In genomic region chr11:49713336-49714334, GRCm38 (mm10) we compare ENCODE assay signal across 8 mouse cellular contexts. TPM values are rescaled to one million over a fixed set of nuclear protein-coding genes. Genes with fewer than 3 reads are reported as not detected.
DNase-seq lines count a peak whose midpoint lies in the region; ATAC-seq and TF ChIP-seq lines count a peak whose summit lies in the region.

No protein-coding gene starts in this region.

- H3K4me2 ChIP-seq in intestine, embryonic 16.5 days (ENCODE audit: low read depth, low read length) = peak overlapping the region; percentile 61

- no peak for TF ChIP-seq POLR2A in olfactory bulb, adult 2 months (IDR thresholded peaks at IDR 0.05; ENCODE audit: insufficient read depth, low read depth, low read length)

- H3K36me3 ChIP-seq in intestine, embryonic 16.5 days (ENCODE audit: control insufficient read depth, insufficient read depth, low read length) = no peaks in the 10 kb centered on the region

- 31% methylated on average over 20 of the region's 20 CpGs for WGBS in intestine, embryonic 16.5 days
- WGBS in olfactory bulb, adult 2 months = 27% methylated on average over 20 of the region's 20 CpGs

- no peak for TF ChIP-seq CTCF in left cerebral cortex, adult 2 months (IDR thresholded peaks at IDR 0.05)
- no peak for TF ChIP-seq CTCF in olfactory bulb, adult 2 months (IDR thresholded peaks at IDR 0.05; ENCODE audit: insufficient read depth, low read depth, low read length)

- no peaks in the 10 kb centered on the region for H3K9me3 ChIP-seq in intestine, embryonic 16.5 days (ENCODE audit: control insufficient read depth, low read length)

- ATAC-seq in granulocyte monocyte progenitor cell, adult 5-6 weeks (replicated peaks; ENCODE audit: poor library complexity, severe bottlenecking) = 0 out of 2 replicates have a peak, but pooled peaks have one; percentile 8
- ATAC-seq in intestine, embryonic 16.5 days = peak; percentile 39
- ATAC-seq in monocyte, adult 5-6 weeks (replicated peaks; ENCODE audit: insufficient number of reproducible peaks, low FRiP score, low TSS enrichment, poor library complexity, severe bottlenecking) = no peak

- H3K4me3 ChIP-seq in left cerebral cortex, adult 2 months = peak overlapping the region; percentile 94
- H3K4me3 ChIP-seq in intestine, embryonic 16.5 days (ENCODE audit: low read length) = peak overlapping the region; percentile 86
- H3K4me3 ChIP-seq in olfactory bulb, adult 2 months (ENCODE audit: insufficient read depth, low read depth, low read length) = peak overlapping the region; percentile 3; the same call in 1 of the 2 replicates

- no peaks in the 10 kb centered on the region for H3K27me3 ChIP-seq in intestine, embryonic 16.5 days (replicated peaks; ENCODE audit: control insufficient read depth, insufficient read depth, low read length)

- no peak for DNase-seq in left cerebral cortex, adult 2 months (ENCODE audit: extremely low spot score in 1 of 2, low spot score in 2 of 2)
- no peak for DNase-seq in left cerebral cortex, adult 8-10 months (ENCODE audit: low spot score in 2 of 2)
- DNase-seq in cerebellum, adult 9-11 months = peak; percentile 51
- DNase-seq in lung, adult 18-20 months = peak; percentile 24 to 48

- H3K9ac ChIP-seq in intestine, embryonic 16.5 days (ENCODE audit: low read depth, low read length) = peak overlapping the region; percentile 99

- intact Hi-C loops in left cerebral cortex, adult 2 months (cut with DNase I) = loop anchor here (5.0 to 10.0 kb wide), 3 partner anchors 61 to 879 kb away; partner anchors contain the start of gene Mapk9

- H3K4me1 ChIP-seq in intestine, embryonic 16.5 days (ENCODE audit: control insufficient read depth, insufficient read depth, low read length) = peaks cover 19% of the 10 kb centered on the region
- no peaks in the 10 kb centered on the region for H3K4me1 ChIP-seq in olfactory bulb, adult 2 months (ENCODE audit: control insufficient read depth, insufficient read depth, low read length)

- H3K27ac ChIP-seq in left cerebral cortex, adult 2 months = peak overlapping the region; percentile 20; the same call in 1 of the 2 replicates
- peak overlapping the region; percentile 64 for H3K27ac ChIP-seq in intestine, embryonic 16.5 days (ENCODE audit: low read length)
- H3K27ac ChIP-seq in olfactory bulb, adult 2 months (ENCODE audit: insufficient read depth, low read depth, low read length) = no peak overlapping the region

RNA-seq across cellular contexts. Expression of gene Cnot6, which starts 1.1 kb away (rescaled TPM):
- 10 to 100 TPM; 48.7 to 50.8 TPM for total RNA-seq in left cerebral cortex, adult 2 months (2021)
- 10 to 100 TPM; 45.5 to 58.3 (median 52.1) TPM for total RNA-seq in left cerebral cortex, adult 8-10 months (2022)
- 73.3 and 77.8 TPM in 2 replicates for total RNA-seq in granulocyte monocyte progenitor cell, adult 5-6 weeks (2014; fragmentation: Nextera tagmentation)
- 42.2 and 52.8 TPM in 2 replicates for total RNA-seq in granulocyte monocyte progenitor cell, adult 5-6 weeks (2017)
- 26.9 and 31.5 TPM in 2 replicates for polyA plus RNA-seq in intestine, embryonic 16.5 days (2015; fragmentation: Nextera tagmentation; extraction: Ambion mirVana)
- polyA plus RNA-seq in olfactory bulb, adult 2 months (2012; ENCODE audit: insufficient read depth, insufficient read length, low replicate concordance, missing spikeins) = 133 and 186 TPM in 2 replicates
- 46.7 to 79.0 TPM (median 53.2 TPM) in 3 replicates for total RNA-seq in monocyte, adult 5-6 weeks (2017)

RNA-seq across cellular contexts. Expression of gene Scgb3a1, which starts 50.2 kb away (rescaled TPM):
- total RNA-seq in left cerebral cortex, adult 2 months (2021) = not detected
- not detected for total RNA-seq in left cerebral cortex, adult 8-10 months (2022)
- total RNA-seq in granulocyte monocyte progenitor cell, adult 5-6 weeks (2014; fragmentation: Nextera tagmentation) = 0.86 TPM in 1 of 2 replicates, not detected in the other
- not detected in 2 replicates for total RNA-seq in granulocyte monocyte progenitor cell, adult 5-6 weeks (2017)
- not detected in 2 replicates for polyA plus RNA-seq in intestine, embryonic 16.5 days (2015; fragmentation: Nextera tagmentation; extraction: Ambion mirVana)
- not detected in 2 replicates for polyA plus RNA-seq in olfactory bulb, adult 2 months (2012; ENCODE audit: insufficient read depth, insufficient read length, low replicate concordance, missing spikeins)
- not detected in 3 replicates for total RNA-seq in monocyte, adult 5-6 weeks (2017)

Comparison
In these comparisons a context has a peak if more than half of its experiments do, and no peak if none do; other contexts are left out.
1. DNase-seq: peak in cerebellum, adult 9-11 months (single experiment) and lung, adult 18-20 months (2 of 2); none in left cerebral cortex, adult 2 months (0 of 2) and left cerebral cortex, adult 8-10 months (0 of 2).
2. H3K4me3 ChIP-seq: peak in every context shown above with its lines; median percentile 94 in left cerebral cortex, adult 2 months; 86 in intestine, embryonic 16.5 days; 3 in olfactory bulb, adult 2 months.